Mouse (Mus musculus): ENCODE measurements around the gene Myo1e. TPM values are rescaled to one million over a fixed set of nuclear protein-coding genes. Genes with fewer than 3 reads are reported as not detected.
"Not testable (repeated sequence)": the region's sequence is repeated elsewhere in the genome, so short reads cannot be mapped to it uniquely, and the experiment has no call there.

Gene Myo1e
- polyA plus RNA-seq, 1 experiment, result 14.0 TPM

- no peak for DNase-seq (ENCODE audit: low spot score)
Measured at GRCm38 (mm10) chr9:70249881-70250681, 42.9 kb downstream of the Myo1e start.

GRCm38 (mm10) chr9:70251441-70251985, 44.4 kb downstream of the Myo1e start:
- no peak for DNase-seq (ENCODE audit: low spot score)

- DNase-seq (ENCODE audit: low spot score), result no peak
Measured at GRCm38 (mm10) chr9:70253016-70253415, 45.9 kb downstream of the Myo1e start.

GRCm38 (mm10) chr9:70255005-70255404, 47.9 kb downstream of the Myo1e start:
- no peak for DNase-seq (ENCODE audit: low spot score)

- DNase-seq (ENCODE audit: low spot score), result not testable (repeated sequence)
Measured at GRCm38 (mm10) chr9:70256027-70256426, 48.9 kb downstream of the Myo1e start.

GRCm38 (mm10) chr9:70257289-70258101, 50.3 kb downstream of the Myo1e start:
- no peak for DNase-seq (ENCODE audit: low spot score)

- no peak for DNase-seq (ENCODE audit: low spot score)
Measured at GRCm38 (mm10) chr9:70260324-70260841, 53.2 kb downstream of the Myo1e start.

- DNase-seq (ENCODE audit: low spot score), result no peak
Measured at GRCm38 (mm10) chr9:70261646-70262045, 54.5 kb downstream of the Myo1e start.

GRCm38 (mm10) chr9:70263134-70263533, 56.0 kb downstream of the Myo1e start:
- DNase-seq (ENCODE audit: low spot score), result no peak

GRCm38 (mm10) chr9:70263735-70264134, 56.6 kb downstream of the Myo1e start:
- no peak for DNase-seq (ENCODE audit: low spot score)

GRCm38 (mm10) chr9:70265513-70265912, 58.4 kb downstream of the Myo1e start:
- DNase-seq (ENCODE audit: low spot score), result no peak

- no peak for DNase-seq (ENCODE audit: low spot score)
Measured at GRCm38 (mm10) chr9:70266186-70266585, 59.0 kb downstream of the Myo1e start.

GRCm38 (mm10) chr9:70267108-70267507, 60.0 kb downstream of the Myo1e start:
- no peak for DNase-seq (ENCODE audit: low spot score)

- no peak for DNase-seq (ENCODE audit: low spot score)
Measured at GRCm38 (mm10) chr9:70269349-70269748, 62.2 kb downstream of the Myo1e start.

- no peak for DNase-seq (ENCODE audit: low spot score)
Measured at GRCm38 (mm10) chr9:70270468-70270867, 63.3 kb downstream of the Myo1e start.

- no peak for DNase-seq (ENCODE audit: low spot score)
Measured at GRCm38 (mm10) chr9:70271137-70271536, 64.0 kb downstream of the Myo1e start.

- no peak for DNase-seq (ENCODE audit: low spot score)
Measured at GRCm38 (mm10) chr9:70271631-70272030, 64.5 kb downstream of the Myo1e start.

- DNase-seq (ENCODE audit: low spot score), result no peak
Measured at GRCm38 (mm10) chr9:70274071-70274470, 66.9 kb downstream of the Myo1e start.

GRCm38 (mm10) chr9:70274476-70274875, 67.3 kb downstream of the Myo1e start:
- no peak for DNase-seq (ENCODE audit: low spot score)

GRCm38 (mm10) chr9:70274887-70275555, 67.9 kb downstream of the Myo1e start:
- DNase-seq (ENCODE audit: low spot score), result no peak

GRCm38 (mm10) chr9:70277076-70277475, 69.9 kb downstream of the Myo1e start:
- no peak for DNase-seq (ENCODE audit: low spot score)

- no peak for DNase-seq (ENCODE audit: low spot score)
Measured at GRCm38 (mm10) chr9:70277529-70277982, 70.4 kb downstream of the Myo1e start.

Data from urinary bladder, adult 2 months (tissue).